25 mouse cellular contexts compared by ENCODE assay signal in the genomic region with DNA sequence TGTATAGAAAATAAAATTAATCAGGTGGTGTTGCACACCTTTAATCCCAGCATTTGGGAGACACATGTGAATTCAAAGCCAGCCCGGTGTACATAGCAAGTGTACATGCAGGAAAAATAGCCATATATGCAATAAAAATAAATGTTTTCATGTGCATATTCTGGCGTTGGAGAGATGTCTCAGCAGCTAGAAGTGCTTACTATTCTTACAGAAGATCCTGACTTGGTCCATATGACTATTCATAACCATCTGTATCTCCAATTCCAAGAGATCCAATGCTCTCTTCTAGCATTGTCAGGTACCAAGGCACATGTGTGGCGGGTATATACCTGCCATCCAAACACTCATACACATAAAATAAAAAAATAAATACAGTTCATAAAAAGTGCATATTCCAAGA. TPM values are rescaled to one million over a fixed set of nuclear protein-coding genes. Genes with fewer than 3 reads are reported as not detected.
A peak's percentile ranks its signal among the peaks of the same experiment; 100 is the strongest.
DNase-seq lines count a peak whose midpoint lies in the region; ATAC-seq and TF ChIP-seq lines count a peak whose summit lies in the region.
"Had no signal": no experiment of that assay in that cellular context is flagged by ENCODE, and none has a peak within 500 bp of the region (broad histone marks: within the 10 kb centered on the region; RNA-seq: fewer than 3 reads in every experiment).

No protein-coding gene starts in this region.

- 0 out of 2 replicates have a peak overlapping the region, but pooled peaks have one; percentile 1 for H3K27ac ChIP-seq in left cerebral cortex, adult 2 months
- peak overlapping the region; percentile 40; the same call in 1 of the 2 replicates for H3K27ac ChIP-seq in cortical plate, adult 2 months (ENCODE audit: insufficient read depth, low read length)
- H3K27ac ChIP-seq: embryonic facial prominence, embryonic 13.5 days; embryonic facial prominence, embryonic 15.5 days; forebrain, embryonic 10.5 days; forebrain, embryonic 12.5 days had no signal

- intact Hi-C loops in left cerebral cortex, adult 2 months (cut with DNase I), result no loop called here

- no peak overlapping the region for H3K4me3 ChIP-seq in left cerebral cortex, adult 2 months
- no peak overlapping the region for H3K4me3 ChIP-seq in cortical plate, adult 2 months (ENCODE audit: insufficient read depth, low read length)
- H3K4me3 ChIP-seq: embryonic facial prominence, embryonic 13.5 days; embryonic facial prominence, embryonic 15.5 days; erythroblast, embryonic 14.5 days; forebrain, embryonic 10.5 days; forebrain, embryonic 12.5 days had no signal

- ATAC-seq in frontal cortex, adult (ENCODE audit: low TSS enrichment), result peak; percentile 55; the same call in 1 of the 2 replicates
- ATAC-seq: activated CD4-positive, CD25-positive, alpha-beta regulatory T cell, adult 4 months; CD4-positive, CD25-positive, alpha-beta regulatory T cell, adult 4 months; forebrain, embryonic 14.5 days; forebrain, embryonic 16.5 days; Patski had no signal

- no peaks in the 10 kb centered on the region for H3K4me1 ChIP-seq in cortical plate, adult 2 months (ENCODE audit: control insufficient read depth, insufficient read depth, low read length)
- H3K4me1 ChIP-seq: embryonic facial prominence, embryonic 13.5 days; embryonic facial prominence, embryonic 15.5 days; forebrain, embryonic 10.5 days; forebrain, embryonic 12.5 days had no signal

- TF ChIP-seq POLR2A in cortical plate, adult 2 months (IDR thresholded peaks at IDR 0.05; ENCODE audit: extremely low read depth, insufficient read depth, low read length), result no peak

- DNase-seq in frontal cortex, postnatal 14 days (ENCODE audit: low spot score in 2 of 2), result no peak
- DNase-seq in left cerebral cortex, adult 2 months (ENCODE audit: extremely low spot score in 1 of 2, low spot score in 2 of 2), result no peak
- DNase-seq in left cerebral cortex, adult 9 months (ENCODE audit: low spot score in 2 of 2), result no peak
- DNase-seq: adrenal gland, adult 8-10 months; adrenal gland, postnatal 14 days; adrenal gland, postnatal 36 days; B cell, adult 2 months; cerebellum, adult 11-12 months; cerebellum, adult 2 months; cerebellum, adult 9-10 months; cerebellum, postnatal 10 days; cerebellum, postnatal 25 days; embryo, embryonic 11 days had no signal

- no peak for TF ChIP-seq CTCF in left cerebral cortex, adult 2 months (IDR thresholded peaks at IDR 0.05)
- no peak for TF ChIP-seq CTCF in cortical plate, adult 2 months (IDR thresholded peaks at IDR 0.05; ENCODE audit: extremely low read depth, insufficient read depth, low read length)

RNA-seq across cellular contexts. Expression of a gene that starts 42.9 kb away (rescaled TPM):
- total RNA-seq in left cerebral cortex, adult 2 months (2021), result 1 to 10 TPM; 3.3 to 3.9 TPM
- 3.0 and 3.8 TPM in 2 replicates for polyA plus RNA-seq in cortical plate, adult 2 months (2012; rRNA removed)

RNA-seq across cellular contexts. Expression of a gene that starts 52.3 kb away (rescaled TPM):
- 10 to 100 TPM; 12.1 to 12.7 TPM for total RNA-seq in left cerebral cortex, adult 2 months (2021)
- 19.5 and 21.4 TPM in 2 replicates for polyA plus RNA-seq in cortical plate, adult 2 months (2012; rRNA removed)
